Mouse (Mus musculus) intestine, postnatal 0 days (tissue): ENCODE measurements around the gene Zfp207. TPM values are rescaled to one million over a fixed set of nuclear protein-coding genes. Genes with fewer than 3 reads are reported as not detected.

Source experiments
- ATAC-seq: fragments of 200-750 bp; cut with Nextera tagmentation; 2 replicates; pipeline ENCODE4 v1.8.0; 2017; ENCODE audit warnings: mild to moderate bottlenecking, moderate TSS enrichment, moderate library complexity
- H3K27ac ChIP-seq: fragments of 300-500 bp; sonication (generic); 2 replicates; pipeline ENCODE4 v1.5.1; 2014; ENCODE audit warnings: mild to moderate bottlenecking, low read depth, low read length, moderate library complexity
- H3K27me3 ChIP-seq: fragments of 300-500 bp; sonication (generic); replicated peaks from 2 replicates; pipeline ENCODE4 v1.6.1; 2014; ENCODE audit warnings: low read length, mixed read lengths; ENCODE audit not compliant: control insufficient read depth, insufficient read depth
- H3K36me3 ChIP-seq: fragments of 300-500 bp; sonication (generic); 2 replicates; pipeline ENCODE4 v1.6.1; 2014; ENCODE audit warnings: mild to moderate bottlenecking, moderate library complexity; ENCODE audit not compliant: control insufficient read depth, insufficient read depth
- H3K4me1 ChIP-seq: fragments of 300-500 bp; sonication (generic); replicated peaks from 2 replicates; pipeline ENCODE4 v1.6.1; 2014; ENCODE audit warnings: antibody characterized with exemption, low read length, mixed read lengths; ENCODE audit not compliant: control insufficient read depth, insufficient read depth
- H3K4me2 ChIP-seq: fragments of 300-500 bp; sonication (generic); replicated peaks from 2 replicates; pipeline ENCODE4 v1.6.1; 2014; ENCODE audit warnings: low read depth, mild to moderate bottlenecking, moderate library complexity
- H3K4me3 ChIP-seq: fragments of 300-500 bp; sonication (generic); 2 replicates; pipeline ENCODE4 v1.5.1; 2014; ENCODE audit warnings: low read depth, low read length
- H3K9ac ChIP-seq: fragments of 300-500 bp; sonication (generic); 2 replicates; pipeline ENCODE4 v1.6.1; 2014; ENCODE audit warnings: mild to moderate bottlenecking, low read depth, low read length
- H3K9me3 ChIP-seq: fragments of 300-500 bp; sonication (generic); 2 replicates; pipeline ENCODE4 v1.6.1; 2016; ENCODE audit warnings: mixed run types; ENCODE audit not compliant: control insufficient read depth
- CTCF ChIP-seq: sonication (generic); IDR thresholded peaks from 2 replicates; pipeline ENCODE4 v1.5.1; 2016; ENCODE audit warnings: low read depth, mild to moderate bottlenecking, control low read depth, antibody characterized with exemption, moderate library complexity
- WGBS: fragments of 180-500 bp; shearing (Covaris S2); extraction: QIAGEN DNeasy Blood & Tissue Kit; methylation state at CpG from one replicate; pipeline ENCODE4 v1.1.7; 2014; 5-methylcytosine and 5-hydroxymethylcytosine counted together
- polyA plus RNA-seq: library from polyadenylated mRNA; unstranded; fragments of >200 nt; fragmentation: Nextera tagmentation; extraction: Ambion mirVana; gene quantifications from 2 replicates; pipeline ENCODE4 v1.2.1, GENCODE M21; 2015

Gene Zfp207
- polyA plus RNA-seq, 1 experiment from 2014 or later, result 113 TPM

DNA sequence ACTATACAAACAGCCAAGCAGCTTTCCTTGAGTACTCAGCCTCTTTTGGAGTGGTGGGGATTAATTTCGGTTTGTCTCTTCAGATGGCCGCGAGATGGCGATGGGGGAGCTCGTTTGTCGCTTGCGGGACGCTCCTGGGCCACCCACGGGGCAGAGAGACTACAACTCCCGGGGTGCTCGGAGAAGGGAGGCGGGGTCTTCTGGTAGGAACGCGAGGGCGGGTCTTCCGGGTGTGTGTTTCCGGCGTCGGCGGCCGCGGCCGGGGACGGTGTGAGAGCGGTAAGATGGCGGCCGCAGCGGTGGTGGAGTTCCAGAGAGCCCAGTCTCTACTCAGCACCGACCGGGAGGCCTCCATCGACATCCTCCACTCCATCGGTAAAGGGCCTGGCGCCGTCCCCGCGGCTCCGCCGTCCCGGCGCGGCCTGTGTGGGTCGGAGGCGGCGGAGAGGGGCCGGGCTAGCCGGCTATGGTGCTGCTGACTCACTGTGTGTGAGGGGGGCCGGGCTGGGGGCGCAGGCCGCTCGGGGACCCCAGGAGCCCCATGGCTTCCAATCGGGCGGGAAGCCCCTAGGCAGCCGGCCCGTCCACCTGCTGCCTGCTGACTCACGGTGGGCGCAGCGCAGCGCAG, 45.4 kb downstream of the Zfp207 start, which contains the start of gene Psmd11:
Psmd11 (plus strand) TSS at position 235 of the 628 bp plus-strand sequence.
- peak; percentile 83 for TF ChIP-seq CTCF
- Histone ChIP-seq H3K9me3 (no peaks in the 10 kb centered on the region), H3K27me3 (no peaks in the 10 kb centered on the region), H3K4me1 (no peaks in the 10 kb centered on the region), H3K36me3 (peaks cover 13% of the 10 kb centered on the region), H3K4me2 (peak within 1 kb of the TSS; percentile 70), H3K27ac (peak within 1 kb of the TSS; percentile 87), H3K4me3 (peak within 1 kb of the TSS; percentile 99), H3K9ac (peak within 1 kb of the TSS; percentile 97)
- WGBS, result under 1% methylated on average over 57 of the region's 58 CpGs
- peak; percentile 98 for ATAC-seq

DNA sequence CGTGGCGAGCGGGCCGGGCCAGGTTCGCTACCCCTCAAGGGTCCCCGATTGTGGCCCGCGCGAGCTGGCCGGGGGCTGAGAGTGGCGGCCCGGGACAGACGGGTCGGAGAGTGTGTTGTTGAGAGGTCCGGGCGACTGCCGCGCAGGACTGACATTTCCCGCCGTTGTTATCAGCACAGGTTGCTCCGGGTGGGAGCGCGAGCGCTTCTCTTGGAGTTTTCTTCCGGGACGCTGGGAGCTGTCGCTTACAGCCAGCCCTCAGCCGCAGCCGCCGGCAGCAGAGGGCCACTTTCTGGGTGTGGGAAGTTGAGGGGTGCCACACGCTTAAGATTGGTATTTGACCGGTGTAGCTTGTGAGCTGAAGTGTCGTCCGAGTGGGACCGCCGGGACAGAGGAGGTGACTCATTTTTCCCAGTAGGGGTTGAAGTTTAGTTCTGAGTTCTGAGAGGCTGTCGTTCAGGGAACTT, 46.0 kb downstream of the Zfp207 start:
- Histone ChIP-seq H3K4me3 (peak overlapping the region; percentile 99), H3K36me3 (peaks cover 13% of the 10 kb centered on the region), H3K9ac (peak overlapping the region; percentile 97), H3K4me2 (peak overlapping the region; percentile 70), H3K27ac (peak overlapping the region; percentile 87), H3K4me1 (no peaks in the 10 kb centered on the region), H3K27me3 (no peaks in the 10 kb centered on the region), H3K9me3 (no peaks in the 10 kb centered on the region)
- no peak; the same call in none of the 2 replicates for ATAC-seq
- WGBS, result under 1% methylated on average over 37 of the region's 37 CpGs
- TF ChIP-seq CTCF, result no peak

DNA sequence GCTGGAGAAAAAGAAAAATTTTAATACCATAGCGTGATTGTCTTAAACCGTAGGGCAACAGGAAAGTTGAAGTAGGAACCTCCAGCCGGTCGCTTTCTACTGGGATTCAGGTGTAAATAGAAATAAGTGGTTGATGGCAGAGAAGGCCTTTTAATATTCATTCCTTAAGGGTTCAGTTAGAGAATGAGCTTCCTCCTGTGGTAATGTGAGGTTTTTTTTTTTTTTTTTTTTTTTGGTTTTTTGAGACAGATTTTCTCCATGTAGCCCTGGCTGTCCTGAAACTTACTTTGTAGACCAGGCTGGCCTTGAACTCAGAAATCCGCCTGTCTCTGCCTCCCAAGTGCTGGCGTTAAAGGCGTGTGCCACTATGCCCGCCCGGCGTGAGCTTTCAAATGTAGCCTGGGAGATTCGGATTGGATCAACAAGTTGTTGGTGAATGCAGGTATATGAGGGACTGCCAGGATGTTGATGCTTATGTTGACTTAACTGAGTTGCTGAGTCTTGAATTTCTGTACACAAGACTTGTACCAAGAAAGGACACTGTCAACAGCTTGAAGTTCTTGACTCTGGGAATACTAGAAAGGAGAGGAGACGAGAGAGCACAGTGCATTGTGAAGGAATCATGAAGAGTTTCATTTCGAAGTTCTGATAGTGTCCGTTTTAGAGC, 46.6 kb downstream of the Zfp207 start:
- H3K9me3 ChIP-seq, result no peaks in the 10 kb centered on the region
- no peaks in the 10 kb centered on the region for H3K27me3 ChIP-seq
- H3K4me3 ChIP-seq, result peak overlapping the region; percentile 99
- H3K27ac ChIP-seq, result no peak overlapping the region
- ATAC-seq, result no peak
- peak overlapping the region; percentile 97 for H3K9ac ChIP-seq
- H3K4me2 ChIP-seq, result peak overlapping the region; percentile 70
- peaks cover 13% of the 10 kb centered on the region for H3K36me3 ChIP-seq
- TF ChIP-seq CTCF, result no peak
- WGBS, result 53% methylated on average over 14 of the region's 14 CpGs
- H3K4me1 ChIP-seq, result no peaks in the 10 kb centered on the region

GRCm38 (mm10) chr11:80430366-80430910, 47.4 kb downstream of the Zfp207 start:
- H3K4me3 ChIP-seq, result no peak overlapping the region
- H3K9ac ChIP-seq, result no peak overlapping the region
- ATAC-seq, result no peak
- H3K27me3 ChIP-seq, result no peaks in the 10 kb centered on the region
- H3K4me1 ChIP-seq, result no peaks in the 10 kb centered on the region
- WGBS, result 82% methylated on average over 3 of the region's 3 CpGs
- no peaks in the 10 kb centered on the region for H3K9me3 ChIP-seq
- no peak overlapping the region for H3K27ac ChIP-seq
- peaks cover 13% of the 10 kb centered on the region for H3K36me3 ChIP-seq
- H3K4me2 ChIP-seq, result no peak overlapping the region
- TF ChIP-seq CTCF, result no peak

- H3K9me3 ChIP-seq, result no peaks in the 10 kb centered on the region
- H3K9ac ChIP-seq, result no peak overlapping the region
- no peak overlapping the region for H3K27ac ChIP-seq
- H3K27me3 ChIP-seq, result no peaks in the 10 kb centered on the region
- ATAC-seq, result no peak
- H3K4me1 ChIP-seq, result no peaks in the 10 kb centered on the region
- H3K4me3 ChIP-seq, result no peak overlapping the region
- no peak overlapping the region for H3K4me2 ChIP-seq
- H3K36me3 ChIP-seq, result peaks cover 44% of the 10 kb centered on the region
- 87% methylated on average over 3 of the region's 3 CpGs for WGBS
- TF ChIP-seq CTCF, result no peak
Observed at GRCm38 (mm10) chr11:80446916-80447315, 63.8 kb downstream of the Zfp207 start.

DNA sequence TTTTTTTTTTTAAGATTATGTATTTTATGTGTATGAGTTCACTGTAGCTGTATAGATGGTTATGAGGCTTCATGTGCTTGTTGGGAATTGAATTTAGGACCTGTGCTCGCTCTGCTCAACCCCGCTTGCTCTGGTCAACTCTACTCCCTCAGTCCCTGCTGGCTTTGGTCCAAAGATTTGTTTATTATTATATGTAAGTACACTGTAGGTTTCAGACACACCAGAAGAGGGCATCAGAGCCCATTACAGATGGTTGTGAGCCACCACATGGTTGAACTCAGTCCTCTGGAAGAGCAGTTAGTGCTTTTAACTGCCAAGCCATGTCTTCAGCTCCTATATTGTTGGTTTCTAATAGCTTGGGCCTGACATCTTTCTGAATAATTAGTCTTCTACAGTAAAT, 66.8 kb downstream of the Zfp207 start:
- no peak overlapping the region for H3K27ac ChIP-seq
- no peak overlapping the region for H3K9ac ChIP-seq
- H3K36me3 ChIP-seq, result peaks cover 37% of the 10 kb centered on the region
- 85% methylated on average over 2 of the region's 2 CpGs for WGBS
- H3K4me2 ChIP-seq, result no peak overlapping the region
- 0 out of 2 replicates have a peak, but pooled peaks have one; percentile 11 for TF ChIP-seq CTCF
- no peak overlapping the region for H3K4me3 ChIP-seq
- no peaks in the 10 kb centered on the region for H3K27me3 ChIP-seq
- no peaks in the 10 kb centered on the region for H3K4me1 ChIP-seq
- no peaks in the 10 kb centered on the region for H3K9me3 ChIP-seq
- no peak for ATAC-seq
